Mouse (Mus musculus): ENCODE measurements around the gene Samm50. TPM values are rescaled to one million over a fixed set of nuclear protein-coding genes. Genes with fewer than 3 reads are reported as not detected.

The Samm50 gene
- total and polyA plus RNA-seq, 3 experiments, result 55.3 to 132 (median 79.3) TPM

DNA sequence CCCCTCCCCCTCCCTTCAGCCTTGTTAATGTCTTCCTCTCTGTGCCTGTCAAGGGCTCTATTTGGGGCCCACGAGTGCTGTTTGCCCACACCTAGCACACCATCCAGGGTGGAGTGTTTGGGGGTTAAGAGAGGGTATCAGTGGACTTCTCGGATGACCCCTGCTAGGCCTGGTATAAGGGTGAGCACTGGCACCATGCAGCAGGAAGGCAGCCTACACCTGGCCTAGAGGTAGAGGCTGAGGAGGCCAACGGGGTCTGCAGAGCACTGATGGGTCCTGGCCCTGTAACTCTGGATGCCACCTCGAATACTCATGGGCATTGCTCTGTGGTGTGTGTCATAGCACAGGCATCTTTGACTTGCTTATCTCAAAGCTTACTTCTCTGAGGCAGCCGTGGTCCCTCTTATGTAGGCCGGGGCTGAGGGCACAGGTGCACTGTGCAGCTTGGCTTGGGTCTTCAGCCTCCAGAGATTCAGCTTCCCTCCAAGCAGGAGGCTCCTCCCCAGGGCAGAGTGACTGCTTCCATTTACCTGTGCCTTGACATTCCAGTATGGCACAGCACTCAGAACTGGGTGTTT lies 21.2 kb downstream of the Samm50 start:
- Histone ChIP-seq H3K4me1 (ENCODE audit: control insufficient read depth in 1 of 2, insufficient read depth in 2 of 2) (peaks cover 18 to 51% of the 10 kb centered on the region in 2 experiments), H3K4me2 (ENCODE audit: insufficient read depth, low read depth, poor library complexity, severe bottlenecking) (no peak overlapping the region), H3K27me3 (replicated peaks) (no peaks in the 10 kb centered on the region), H3K27ac (ENCODE audit: insufficient read depth, low read depth) (peak overlapping the region; percentile 30), H3K79me2 (replicated peaks; ENCODE audit: control insufficient read depth, extremely low read depth, insufficient read depth, poor library complexity, severe bottlenecking) (no peaks in the 10 kb centered on the region), H3K4me3 (replicated peaks in 1 of 3; ENCODE audit: low read depth in 2 of 3, low read length in 2 of 3, poor library complexity in 1 of 3) (no peak overlapping the region), H3K9ac (ENCODE audit: insufficient read depth, low read depth) (no peak overlapping the region), H3K36me3 (replicated peaks in 1 of 2; ENCODE audit: control insufficient read depth in 1 of 2, insufficient read depth in 1 of 2, low read length in 1 of 2) (peaks cover 47 to 66% of the 10 kb centered on the region in 2 experiments), H3K9me3 (replicated peaks; ENCODE audit: low read length) (no peaks in the 10 kb centered on the region)
- dilution Hi-C loops (cut with MboI; ENCODE audit: extremely low pct_ligation_motif_present, extremely low pct_unique_long_range_greater_than_20kb, low sequenced_read_pairs), result no loop called here
- in situ Hi-C loops (cut with MboI; ENCODE audit: low pct_ligation_motif_present, low pct_unique_long_range_greater_than_20kb, low sequenced_read_pairs), result no loop called here
- DNase-seq (ENCODE audit: extremely low read depth), result no peak
- TF ChIP-seq MXI1 (IDR thresholded peaks at IDR 0.05; ENCODE audit: low read depth, low read length) (0 out of 2 replicates have a peak, but pooled peaks have one; percentile 1), USF1 (IDR thresholded peaks at IDR 0.05; ENCODE audit: low read depth, low read length) (no peak), RAD21 (IDR thresholded peaks at IDR 0.05; ENCODE audit: low read depth, low read length) (no peak)

DNA sequence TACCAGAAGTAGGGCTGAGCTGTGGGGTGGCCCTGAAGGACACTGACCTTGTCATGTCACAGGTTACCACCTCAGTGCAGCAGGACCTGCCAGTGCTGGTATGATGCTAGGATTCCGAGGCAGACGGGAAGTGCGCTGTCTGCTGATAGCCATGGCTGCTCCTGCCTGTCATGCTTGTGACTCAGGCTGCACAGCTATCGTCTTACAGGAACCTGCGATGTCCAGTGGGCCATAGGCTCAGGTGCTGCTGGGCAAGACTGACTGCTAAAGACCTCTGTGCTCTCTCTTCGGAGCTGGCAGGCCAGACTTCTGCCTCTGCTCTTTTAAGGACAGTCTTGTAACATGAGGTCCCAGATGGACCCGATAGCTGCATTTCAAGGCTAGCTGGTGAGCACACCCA lies 22.4 kb downstream of the Samm50 start:
- no peaks in the 10 kb centered on the region for H3K9me3 ChIP-seq (replicated peaks; ENCODE audit: low read length)
- TF ChIP-seq BHLHE40 (IDR thresholded peaks at IDR 0.05; ENCODE audit: low read depth, low read length) (no peak), NRF1 (IDR thresholded peaks at IDR 0.05; ENCODE audit: low read depth, low read length) (no peak), ZKSCAN1 (IDR thresholded peaks at IDR 0.05; ENCODE audit: borderline replicate concordance, low read depth, low read length) (no peak), SIN3A (IDR thresholded peaks at IDR 0.05; ENCODE audit: low read length) (no peak), CHD2 (IDR thresholded peaks at IDR 0.05; ENCODE audit: low read length) (no peak), JUN (IDR thresholded peaks at IDR 0.05; ENCODE audit: insufficient read depth, low read depth, low read length) (no peak), MXI1 (IDR thresholded peaks at IDR 0.05; ENCODE audit: low read depth, low read length) (no peak), CHD1 (IDR thresholded peaks at IDR 0.05; ENCODE audit: low read depth, low read length) (no peak), MAX (IDR thresholded peaks at IDR 0.05; ENCODE audit: low read length) (no peak), TBP (conservative IDR thresholded peaks at IDR 0.05; ENCODE audit: low read depth, low read length) (no peak), PAX5 (IDR thresholded peaks at IDR 0.05; ENCODE audit: low read length) (no peak), ZC3H11A (IDR thresholded peaks at IDR 0.05; ENCODE audit: low read depth, low read length) (no peak), USF2 (conservative IDR thresholded peaks at IDR 0.05; ENCODE audit: low read depth, low read length) (no peak), ZNF384 (IDR thresholded peaks at IDR 0.05; ENCODE audit: low read depth, low read length) (no peak), EP300 (IDR thresholded peaks at IDR 0.05; ENCODE audit: low read length) (no peak), USF1 (IDR thresholded peaks at IDR 0.05; ENCODE audit: low read depth, low read length) (no peak)
- no peak overlapping the region for H3K27ac ChIP-seq (ENCODE audit: insufficient read depth, low read depth)
- dilution Hi-C loops (cut with MboI; ENCODE audit: extremely low pct_ligation_motif_present, extremely low pct_unique_long_range_greater_than_20kb, low sequenced_read_pairs) (no loop called here), in situ Hi-C loops (cut with MboI; ENCODE audit: low pct_ligation_motif_present, low pct_unique_long_range_greater_than_20kb, low sequenced_read_pairs) (no loop called here)
- H3K4me3 ChIP-seq (replicated peaks in 1 of 3; ENCODE audit: low read depth in 2 of 3, low read length in 2 of 3, poor library complexity in 1 of 3), result no peak overlapping the region
- DNase-seq (ENCODE audit: extremely low read depth), result no peak
- H3K36me3 ChIP-seq (replicated peaks in 1 of 2; ENCODE audit: control insufficient read depth in 1 of 2, insufficient read depth in 1 of 2, low read length in 1 of 2), result peaks cover 42 to 56% of the 10 kb centered on the region in 2 experiments
- H3K4me1 ChIP-seq (ENCODE audit: control insufficient read depth in 1 of 2, insufficient read depth in 2 of 2), result peaks cover 24 to 64% of the 10 kb centered on the region in 2 experiments
- no peak overlapping the region for H3K4me2 ChIP-seq (ENCODE audit: insufficient read depth, low read depth, poor library complexity, severe bottlenecking)
- H3K27me3 ChIP-seq (replicated peaks), result no peaks in the 10 kb centered on the region
- no peak overlapping the region for H3K9ac ChIP-seq (ENCODE audit: insufficient read depth, low read depth)
- no peaks in the 10 kb centered on the region for H3K79me2 ChIP-seq (replicated peaks; ENCODE audit: control insufficient read depth, extremely low read depth, insufficient read depth, poor library complexity, severe bottlenecking)

Measured in CH12.LX (cell line).